Mouse (Mus musculus): Measurements from ENCODE around the gene Mgat1. TPM values are rescaled to one million over a fixed set of nuclear protein-coding genes. Genes with fewer than 3 reads are reported as not detected.
A peak's percentile ranks its signal among the peaks of the same experiment; 100 is the strongest.

Gene Mgat1
- total and polyA plus RNA-seq, 3 experiments = 59.2 to 74.4 (median 72.3) TPM

- intact Hi-C loops (cut with DNase I) = no loop called here
These were observed 18.3 kb downstream of the Mgat1 start for GRCm38 (mm10) chr11:49262286-49262685.

GRCm38 (mm10) chr11:49263149-49263548 lies 19.2 kb downstream of the Mgat1 start:
- Histone ChIP-seq H3K9ac (ENCODE audit: low read depth, low read length) (no peak overlapping the region), H3K4me1 (ENCODE audit: control insufficient read depth, insufficient read depth, low read length) (peaks cover 14% of the 10 kb centered on the region), H3K27me3 (ENCODE audit: control insufficient read depth, insufficient read depth, low read length) (no peaks in the 10 kb centered on the region), H3K4me3 (no peak overlapping the region), H3K36me3 (ENCODE audit: control insufficient read depth, insufficient read depth, low read length) (peaks cover 16% of the 10 kb centered on the region), H3K79me2 (replicated peaks; ENCODE audit: control insufficient read depth, insufficient read depth, low read length) (peaks cover 4% of the 10 kb centered on the region), H3K27ac (no peak overlapping the region)
- TF ChIP-seq POLR2A (IDR thresholded peaks at IDR 0.05; ENCODE audit: insufficient read depth, low read depth, low read length) (no peak), EP300 (IDR thresholded peaks at IDR 0.05; ENCODE audit: insufficient read depth, low read depth, low read length) (no peak), CTCF (IDR thresholded peaks at IDR 0.05) (no peak)
- intact Hi-C loops (cut with DNase I) = no loop called here
- 64% methylated on average over 6 of the region's 6 CpGs for WGBS
- no peak for DNase-seq

More at GRCm38 (mm10) chr11:49262286-49262685, 18.3 kb downstream of the Mgat1 start:
- H3K79me2 ChIP-seq (replicated peaks; ENCODE audit: control insufficient read depth, insufficient read depth, low read length) = peaks cover 4% of the 10 kb centered on the region
- TF ChIP-seq POLR2A (IDR thresholded peaks at IDR 0.05; ENCODE audit: insufficient read depth, low read depth, low read length) = no peak
- TF ChIP-seq EP300 (IDR thresholded peaks at IDR 0.05; ENCODE audit: insufficient read depth, low read depth, low read length) = no peak
- no peak for TF ChIP-seq CTCF (IDR thresholded peaks at IDR 0.05)
- DNase-seq = no peak
- 0 out of 2 replicates have a peak overlapping the region, but pooled peaks have one; percentile 14 for H3K9ac ChIP-seq (ENCODE audit: low read depth, low read length)
- H3K27me3 ChIP-seq (ENCODE audit: control insufficient read depth, insufficient read depth, low read length) = no peaks in the 10 kb centered on the region
- H3K27ac ChIP-seq = peak overlapping the region; percentile 15
- H3K4me1 ChIP-seq (ENCODE audit: control insufficient read depth, insufficient read depth, low read length) = peaks cover 13% of the 10 kb centered on the region
- 69% methylated on average over 5 of the region's 5 CpGs for WGBS
- H3K4me3 ChIP-seq = no peak overlapping the region
- H3K36me3 ChIP-seq (ENCODE audit: control insufficient read depth, insufficient read depth, low read length) = peaks cover 18% of the 10 kb centered on the region

GRCm38 (mm10) chr11:49264081-49264480 lies 20.1 kb downstream of the Mgat1 start:
- H3K36me3 ChIP-seq (ENCODE audit: control insufficient read depth, insufficient read depth, low read length) = peaks cover 14% of the 10 kb centered on the region
- H3K4me1 ChIP-seq (ENCODE audit: control insufficient read depth, insufficient read depth, low read length) = peaks cover 14% of the 10 kb centered on the region
- TF ChIP-seq POLR2A (IDR thresholded peaks at IDR 0.05; ENCODE audit: insufficient read depth, low read depth, low read length) (no peak), CTCF (IDR thresholded peaks at IDR 0.05) (no peak), EP300 (IDR thresholded peaks at IDR 0.05; ENCODE audit: insufficient read depth, low read depth, low read length) (no peak)
- intact Hi-C loops (cut with DNase I) = no loop called here
- no peak overlapping the region for H3K27ac ChIP-seq
- H3K4me3 ChIP-seq = no peak overlapping the region
- 63% methylated on average over 7 of the region's 7 CpGs for WGBS
- DNase-seq = no peak
- H3K9ac ChIP-seq (ENCODE audit: low read depth, low read length) = no peak overlapping the region
- peaks cover 4% of the 10 kb centered on the region for H3K79me2 ChIP-seq (replicated peaks; ENCODE audit: control insufficient read depth, insufficient read depth, low read length)
- no peaks in the 10 kb centered on the region for H3K27me3 ChIP-seq (ENCODE audit: control insufficient read depth, insufficient read depth, low read length)

- peaks cover 14% of the 10 kb centered on the region for H3K36me3 ChIP-seq (ENCODE audit: control insufficient read depth, insufficient read depth, low read length)
- no peak for TF ChIP-seq EP300 (IDR thresholded peaks at IDR 0.05; ENCODE audit: insufficient read depth, low read depth, low read length)
- TF ChIP-seq CTCF (IDR thresholded peaks at IDR 0.05) = no peak
- TF ChIP-seq POLR2A (IDR thresholded peaks at IDR 0.05; ENCODE audit: insufficient read depth, low read depth, low read length) = no peak
- no peaks in the 10 kb centered on the region for H3K27me3 ChIP-seq (ENCODE audit: control insufficient read depth, insufficient read depth, low read length)
- WGBS = 67% methylated on average over 11 of the region's 11 CpGs
- H3K4me3 ChIP-seq = no peak overlapping the region
- intact Hi-C loops (cut with DNase I) = loop anchor here (5.0 kb wide), 1 partner anchor 392 kb away; the partner anchor contains the start of gene Irgm1
- H3K79me2 ChIP-seq (replicated peaks; ENCODE audit: control insufficient read depth, insufficient read depth, low read length) = peaks cover 4% of the 10 kb centered on the region
- DNase-seq = no peak
- no peak overlapping the region for H3K27ac ChIP-seq
- H3K4me1 ChIP-seq (ENCODE audit: control insufficient read depth, insufficient read depth, low read length) = peaks cover 14% of the 10 kb centered on the region
- no peak overlapping the region for H3K9ac ChIP-seq (ENCODE audit: low read depth, low read length)
These were observed 20.6 kb downstream of the Mgat1 start for GRCm38 (mm10) chr11:49264622-49265021.

- 56% methylated on average over 8 of the region's 8 CpGs for WGBS
- H3K9ac ChIP-seq (ENCODE audit: low read depth, low read length) = no peak overlapping the region
- no peaks in the 10 kb centered on the region for H3K27me3 ChIP-seq (ENCODE audit: control insufficient read depth, insufficient read depth, low read length)
- peaks cover 12% of the 10 kb centered on the region for H3K4me1 ChIP-seq (ENCODE audit: control insufficient read depth, insufficient read depth, low read length)
- no peak overlapping the region for H3K27ac ChIP-seq
- peaks cover 4% of the 10 kb centered on the region for H3K79me2 ChIP-seq (replicated peaks; ENCODE audit: control insufficient read depth, insufficient read depth, low read length)
- TF ChIP-seq CTCF (IDR thresholded peaks at IDR 0.05) = no peak
- no peak for TF ChIP-seq EP300 (IDR thresholded peaks at IDR 0.05; ENCODE audit: insufficient read depth, low read depth, low read length)
- no peak for TF ChIP-seq POLR2A (IDR thresholded peaks at IDR 0.05; ENCODE audit: insufficient read depth, low read depth, low read length)
- no peak for DNase-seq
- peaks cover 9% of the 10 kb centered on the region for H3K36me3 ChIP-seq (ENCODE audit: control insufficient read depth, insufficient read depth, low read length)
- H3K4me3 ChIP-seq = no peak overlapping the region
- intact Hi-C loops (cut with DNase I) = loop anchor here (5.0 kb wide), 1 partner anchor 393 kb away; the partner anchor contains the start of gene Irgm1
These were observed 21.1 kb downstream of the Mgat1 start for GRCm38 (mm10) chr11:49265101-49265500.

GRCm38 (mm10) chr11:49266671-49267070 lies 22.7 kb downstream of the Mgat1 start:
- H3K36me3 ChIP-seq (ENCODE audit: control insufficient read depth, insufficient read depth, low read length) = peaks cover 5% of the 10 kb centered on the region; the same call in 1 of the 2 replicates
- no peak for DNase-seq
- TF ChIP-seq POLR2A (IDR thresholded peaks at IDR 0.05; ENCODE audit: insufficient read depth, low read depth, low read length) (no peak), CTCF (IDR thresholded peaks at IDR 0.05) (no peak), EP300 (IDR thresholded peaks at IDR 0.05; ENCODE audit: insufficient read depth, low read depth, low read length) (no peak)
- no peaks in the 10 kb centered on the region for H3K27me3 ChIP-seq (ENCODE audit: control insufficient read depth, insufficient read depth, low read length)
- H3K9ac ChIP-seq (ENCODE audit: low read depth, low read length) = no peak overlapping the region
- intact Hi-C loops (cut with DNase I) = loop anchor here (5.0 kb wide), 1 partner anchor 394 kb away; the partner anchor contains the start of gene Irgm1
- H3K79me2 ChIP-seq (replicated peaks; ENCODE audit: control insufficient read depth, insufficient read depth, low read length) = peaks cover 4% of the 10 kb centered on the region
- no peak overlapping the region for H3K4me3 ChIP-seq
- no peak overlapping the region for H3K27ac ChIP-seq
- 68% methylated on average over 6 of the region's 6 CpGs for WGBS
- H3K4me1 ChIP-seq (ENCODE audit: control insufficient read depth, insufficient read depth, low read length) = peaks cover 7% of the 10 kb centered on the region
